Mouse (Mus musculus) heart, postnatal 36 days (tissue): ENCODE results near the gene Spata31d1d. TPM values are rescaled to one million over a fixed set of nuclear protein-coding genes. Genes with fewer than 3 reads are reported as not detected.
"Not testable (repeated sequence)": the region's sequence is repeated elsewhere in the genome, so short reads cannot be mapped to it uniquely, and the experiment has no call there.

Source experiments
- DNase-seq, 2 experiments: peaks; one replicate each; pipeline ENCODE4 v3.0.0; 2021 to 2022
- intact Hi-C: fragments of 180-260 bp; cut with DNase I; formaldehyde crosslinking; loops from one replicate; pipeline ENCODE4 v1.15.1; 2025
- total RNA-seq, 2 experiments: library from RNA; stranded (reverse); gene quantifications; 2 replicates each; pipeline ENCODE4 v1.2.3; 2021

Spata31d1d gene
- not detected for total RNA-seq

GRCm38 (mm10) chr13:59731652-59732051, at the start of gene Spata31d1d:
Gene Spata31d1d, minus strand, starts transcription at chr13:59731752.
- intact Hi-C loops = no loop called here
- DNase-seq = no peak

DNA sequence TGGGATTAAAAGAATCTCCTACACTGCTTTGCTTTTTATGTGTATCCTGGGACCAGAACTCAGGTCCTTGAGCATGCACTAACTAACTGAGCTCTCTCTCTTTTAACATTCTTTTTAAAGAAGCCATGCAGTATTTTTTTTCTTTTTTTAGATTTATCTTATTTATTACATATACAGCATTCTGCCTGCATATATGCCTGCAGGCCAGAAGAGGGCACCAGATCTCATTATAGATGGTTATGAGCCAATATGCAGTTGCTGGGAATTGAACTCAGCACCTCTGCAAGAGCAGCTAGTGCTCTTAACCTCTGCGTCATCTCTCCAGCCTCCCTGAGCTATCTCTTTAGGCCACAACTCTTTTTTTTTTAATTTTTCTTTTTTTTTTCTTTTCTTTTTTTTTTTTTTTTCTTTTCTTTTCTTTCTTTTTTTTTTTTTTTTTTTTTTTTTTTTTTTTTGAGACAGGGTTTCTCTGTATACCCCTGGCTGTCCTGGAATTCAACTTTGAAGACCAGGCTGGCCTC, 48.3 kb upstream of the Spata31d1d start:
- intact Hi-C loops, DNase-seq: not testable (repeated sequence)

GRCm38 (mm10) chr13:59779213-59779612, 47.7 kb upstream of the Spata31d1d start:
- intact Hi-C loops = no loop called here
- DNase-seq = no peak

- intact Hi-C loops = no loop called here
- no peak for DNase-seq
Measured at GRCm38 (mm10) chr13:59775168-59775567, 43.6 kb upstream of the Spata31d1d start.

GRCm38 (mm10) chr13:59771257-59771656, 39.7 kb upstream of the Spata31d1d start:
- DNase-seq = peak; percentile 76 to 78
- intact Hi-C loops = loop anchor here (5.0 kb wide), 1 partner anchor 51 kb away; the partner anchor contains the start of gene Tut7

- intact Hi-C loops = loop anchor here (5.0 kb wide), 1 partner anchor 51 kb away; the partner anchor contains the start of gene Tut7
- DNase-seq = peak; percentile 20 to 26
Measured at GRCm38 (mm10) chr13:59770847-59771246, 39.3 kb upstream of the Spata31d1d start.

GRCm38 (mm10) chr13:59770164-59770562, 38.6 kb upstream of the Spata31d1d start:
- intact Hi-C loops = loop anchor here (5.0 kb wide), 1 partner anchor 52 kb away; the partner anchor contains the start of gene Tut7
- peak; percentile 83 to 85 for DNase-seq

- peak; percentile 99 to 100 for DNase-seq
- intact Hi-C loops = loop anchor here (5.0 kb wide), 1 partner anchor 53 kb away; the partner anchor contains the start of gene Tut7
Measured at GRCm38 (mm10) chr13:59769296-59770163, 38.0 kb upstream of the Spata31d1d start, which contains the start of gene Isca1. Gene Isca1, minus strand, starts transcription at chr13:59769810.

DNA sequence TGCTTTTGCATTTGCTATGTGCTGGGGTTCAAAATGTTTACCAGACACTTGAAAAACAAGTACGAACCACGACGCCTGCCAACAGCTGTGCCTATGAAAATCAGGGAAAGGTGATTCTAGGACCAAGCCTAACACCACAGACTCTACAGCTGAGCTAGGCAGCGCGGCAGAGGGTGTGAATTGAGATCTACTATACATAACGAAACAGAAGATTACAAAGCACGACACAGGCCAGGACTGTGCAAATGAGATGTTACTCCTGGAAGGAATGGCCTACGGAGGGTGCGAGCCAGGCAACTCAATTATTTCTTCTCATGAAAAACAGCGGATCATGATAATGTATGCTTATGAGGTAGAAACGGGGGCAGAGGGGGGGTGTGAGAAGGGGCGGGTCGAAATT, 37.0 kb upstream of the Spata31d1d start:
- intact Hi-C loops = no loop called here
- DNase-seq = peak in 1 of 2 experiments; percentile 13

GRCm38 (mm10) chr13:59766786-59767515, 35.4 kb upstream of the Spata31d1d start:
- no peak for DNase-seq
- intact Hi-C loops = no loop called here

DNA sequence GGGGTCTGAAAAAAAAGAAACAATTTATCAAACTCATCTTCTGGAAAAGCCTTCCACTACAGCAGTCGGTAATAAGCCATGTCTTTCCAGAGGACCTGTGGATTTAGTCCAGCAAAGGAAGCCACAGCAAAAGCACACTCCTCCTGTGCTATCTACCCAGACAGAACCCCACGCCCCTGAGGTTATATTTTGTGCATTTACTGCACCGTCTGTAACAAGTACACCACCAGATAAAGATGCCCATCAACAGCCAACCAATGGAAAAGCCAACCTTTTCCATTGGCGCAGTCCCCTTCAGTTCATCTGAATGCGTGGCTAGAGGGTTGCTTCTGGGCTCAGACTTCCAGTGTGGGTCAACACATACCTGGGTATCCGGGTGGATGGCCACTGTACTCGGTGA, 31.2 kb upstream of the Spata31d1d start:
- intact Hi-C loops = no loop called here
- no peak for DNase-seq

DNA sequence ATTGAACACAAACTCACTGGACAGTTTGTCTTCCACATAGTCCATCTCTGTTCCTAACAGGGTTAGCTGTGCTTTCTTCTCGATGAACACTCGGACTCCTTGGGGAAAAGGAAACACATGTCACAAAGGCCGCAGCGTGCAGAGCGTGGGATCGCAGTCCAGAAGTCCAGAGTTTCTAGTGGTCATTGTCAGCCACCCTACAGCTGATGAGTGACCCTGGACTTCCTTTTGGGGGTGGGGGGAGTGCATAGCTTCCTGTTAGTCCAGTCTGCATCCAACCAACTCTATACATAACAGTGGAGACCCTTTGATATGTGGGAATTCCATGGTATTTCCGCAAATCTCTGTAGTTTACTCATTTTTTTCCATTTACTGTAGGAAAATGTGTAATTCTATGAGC, 25.4 kb upstream of the Spata31d1d start:
- no peak for DNase-seq
- intact Hi-C loops = no loop called here

GRCm38 (mm10) chr13:59750310-59750709, 18.8 kb upstream of the Spata31d1d start:
- intact Hi-C loops = no loop called here
- DNase-seq = no peak

DNA sequence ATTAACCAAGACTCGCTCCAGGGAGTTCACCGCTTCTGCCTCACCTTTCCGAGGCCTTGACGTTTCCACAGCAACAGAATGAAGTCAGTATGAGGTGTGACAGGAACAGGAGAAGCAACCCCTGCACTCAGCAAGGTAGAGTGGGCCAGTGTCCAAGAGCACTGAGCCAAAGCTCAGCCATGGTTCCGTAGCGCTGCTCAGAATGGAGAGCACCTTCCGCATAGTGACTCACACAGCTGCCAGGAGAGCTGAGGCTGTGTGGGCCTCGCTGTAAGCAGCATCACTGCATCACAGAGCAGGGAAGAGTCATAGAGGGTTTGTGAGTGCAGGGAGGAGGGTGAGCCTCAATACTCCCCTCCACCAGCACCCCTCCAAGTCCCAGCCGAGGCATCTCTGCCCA, 15.2 kb upstream of the Spata31d1d start, which contains the start of gene 1700014D04Rik:
Gene 1700014D04Rik (minus strand): TSS at position 42 of the 400 bp plus-strand sequence.
- intact Hi-C loops = no loop called here
- no peak for DNase-seq

DNA sequence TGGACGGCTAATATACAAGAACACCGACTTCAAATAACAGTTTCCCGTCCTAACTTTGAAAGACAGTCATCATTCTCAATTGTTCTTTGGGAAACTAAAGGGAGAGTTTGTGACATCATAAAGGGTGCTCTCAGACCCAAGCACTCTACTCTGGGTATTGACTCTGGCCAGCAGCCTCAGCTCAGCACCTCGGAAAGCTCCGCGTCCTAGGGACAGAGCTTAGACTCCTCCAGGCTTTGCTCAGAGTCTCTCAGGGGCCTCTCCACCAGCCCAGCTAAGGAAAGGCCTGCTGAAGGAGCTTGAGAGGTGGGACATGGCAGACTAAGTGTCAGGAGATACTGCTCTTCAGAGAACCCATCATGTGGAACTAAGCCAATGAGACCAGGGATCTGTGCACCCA, 14.6 kb upstream of the Spata31d1d start:
- DNase-seq = no peak
- intact Hi-C loops = no loop called here

GRCm38 (mm10) chr13:59745462-59745861, 13.9 kb upstream of the Spata31d1d start:
- intact Hi-C loops = no loop called here
- DNase-seq = no peak

DNA sequence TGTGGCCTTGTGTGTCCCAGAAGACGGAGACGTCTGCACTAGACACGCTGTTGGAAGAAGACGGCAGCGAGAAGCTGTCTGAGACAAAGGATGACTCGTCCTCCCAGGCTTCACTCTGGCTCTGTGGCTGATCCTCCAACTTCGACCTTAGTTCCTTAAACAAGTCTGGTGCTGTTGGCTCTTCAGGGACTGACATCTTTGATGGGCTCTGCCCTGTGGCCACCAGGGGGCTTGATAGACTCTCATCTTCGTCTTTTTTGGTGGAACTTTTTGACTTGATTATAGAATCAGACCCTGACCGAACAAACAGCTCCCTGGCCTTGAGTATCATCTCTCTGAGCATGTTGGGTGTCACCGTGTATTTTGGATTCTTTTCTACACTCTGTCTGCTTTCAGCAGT, 10.1 kb upstream of the Spata31d1d start:
- peak; percentile 33 for DNase-seq

DNA sequence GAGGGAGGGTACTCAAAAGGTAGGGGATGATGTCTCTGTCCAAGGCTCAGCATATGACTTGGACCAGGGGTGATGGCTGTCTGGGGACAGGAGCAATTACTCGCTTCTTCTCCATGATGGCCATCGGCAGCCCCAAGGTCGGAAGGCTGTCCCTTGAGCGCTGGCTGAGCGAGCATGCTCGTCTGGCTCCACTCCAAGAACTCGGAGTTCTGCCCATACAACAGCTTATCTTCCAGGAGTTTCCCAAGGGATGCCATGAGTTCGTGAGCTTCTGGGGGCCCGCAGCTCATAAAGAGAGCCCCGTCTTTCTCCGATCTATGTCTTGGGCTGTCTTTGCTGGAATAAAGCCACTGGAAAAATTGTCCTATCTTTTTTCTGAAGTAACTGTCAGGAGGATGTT, 9.5 kb upstream of the Spata31d1d start:
- peak; percentile 47 to 66 for DNase-seq
- intact Hi-C loops = no loop called here

More for the DNA sequence above, 10.1 kb upstream of the Spata31d1d start:
- intact Hi-C loops = no loop called here

GRCm38 (mm10) chr13:59739397-59739796, 7.8 kb upstream of the Spata31d1d start:
- DNase-seq = no peak
- intact Hi-C loops = no loop called here

DNA sequence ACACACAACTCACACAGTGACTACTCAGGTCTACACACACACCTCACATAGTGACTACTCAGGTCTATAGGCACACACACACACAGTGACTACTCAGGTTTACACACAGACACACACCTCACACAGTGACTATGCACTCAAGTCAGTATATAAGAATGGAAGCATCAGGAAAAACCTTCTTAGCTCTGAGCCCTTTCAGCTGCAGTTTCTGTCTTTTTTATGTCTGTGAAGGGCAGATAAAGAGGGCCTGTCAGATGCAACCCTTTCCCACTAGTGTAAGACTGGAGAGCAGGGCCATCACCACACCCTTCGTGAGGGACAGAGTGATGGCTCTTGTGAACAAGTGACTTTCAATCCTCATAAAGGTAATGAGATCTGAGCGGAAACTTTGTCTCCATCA, 6.9 kb upstream of the Spata31d1d start:
- intact Hi-C loops = no loop called here

DNA sequence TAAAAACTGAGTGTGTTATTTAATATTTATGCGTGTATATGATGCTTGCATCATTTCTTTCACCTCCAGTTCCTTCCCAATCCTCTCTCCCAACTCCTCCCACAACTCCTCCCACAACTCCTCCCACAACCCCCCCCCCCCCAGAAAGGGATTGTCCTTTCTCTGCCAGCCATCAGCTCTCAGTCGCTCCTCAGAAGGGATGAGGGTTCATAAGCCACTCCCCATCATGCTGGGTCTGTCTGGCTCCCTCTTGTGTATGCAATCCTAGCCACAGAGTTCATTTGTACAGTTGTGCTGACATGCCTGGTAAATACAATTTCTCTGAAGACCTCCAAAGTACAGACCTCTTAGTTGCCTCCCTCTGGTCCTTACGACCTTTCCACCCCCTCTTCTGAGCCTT, 3.6 kb upstream of the Spata31d1d start:
- DNase-seq = no peak
- intact Hi-C loops = no loop called here

More for the DNA sequence above, 6.9 kb upstream of the Spata31d1d start:
- DNase-seq = no peak
